Mouse (Mus musculus) midbrain, embryonic 10.5 days (tissue): ENCODE results near the gene Ap1b1. TPM values are rescaled to one million over a fixed set of nuclear protein-coding genes. Genes with fewer than 3 reads are reported as not detected.
A peak's percentile ranks its signal among the peaks of the same experiment; 100 is the strongest.

Source experiments
- DNase-seq: peaks from one replicate; pipeline ENCODE4 v3.0.0-alpha.2; 2017; ENCODE audit warnings: low spot score
- H3K27ac ChIP-seq: fragments of 300-500 bp; sonication (generic); replicated peaks from 2 replicates; pipeline ENCODE4 v1.5.1; 2016; ENCODE audit warnings: mild to moderate bottlenecking
- H3K27me3 ChIP-seq: fragments of 300-500 bp; sonication (generic); 2 replicates; pipeline ENCODE4 v1.6.1; 2016; ENCODE audit warnings: low read depth, mild to moderate bottlenecking; ENCODE audit not compliant: poor library complexity, severe bottlenecking
- H3K36me3 ChIP-seq: fragments of 300-500 bp; sonication (generic); 2 replicates; pipeline ENCODE4 v1.6.1; 2016; ENCODE audit warnings: mild to moderate bottlenecking, moderate library complexity
- H3K4me1 ChIP-seq: fragments of 300-500 bp; sonication (generic); 2 replicates; pipeline ENCODE4 v1.6.1; 2016
- H3K4me3 ChIP-seq: fragments of 300-500 bp; sonication (generic); 2 replicates; pipeline ENCODE4 v1.5.1; 2016; ENCODE audit warnings: mild to moderate bottlenecking, moderate library complexity
- H3K9me3 ChIP-seq: fragments of 300-500 bp; sonication (generic); replicated peaks from 2 replicates; pipeline ENCODE4 v1.6.1; 2016; ENCODE audit warnings: mild to moderate bottlenecking
- WGBS: fragments of 180-500 bp; shearing (Covaris S2); methylation state at CpG from one replicate; pipeline ENCODE4 v1.1.7; 2016; 5-methylcytosine and 5-hydroxymethylcytosine counted together
- polyA plus RNA-seq: library from polyadenylated mRNA; unstranded; fragments of >200 nt; fragmentation: Nextera tagmentation; extraction: Ambion mirVana; gene quantifications from 2 replicates; pipeline ENCODE4 v1.2.1, GENCODE M21; 2016

The Ap1b1 gene
- polyA plus RNA-seq, 1 experiment from 2014 or later: 62.2 TPM

GRCm38 (mm10) chr11:5042645-5043381, 56.2 kb downstream of the Ap1b1 start:
- no peaks in the 10 kb centered on the region for H3K4me1 ChIP-seq
- 93% methylated on average over 8 of the region's 8 CpGs for WGBS
- H3K4me3 ChIP-seq: no peak overlapping the region
- no peaks in the 10 kb centered on the region for H3K27me3 ChIP-seq
- H3K9me3 ChIP-seq: no peaks in the 10 kb centered on the region
- H3K36me3 ChIP-seq: peaks cover 52% of the 10 kb centered on the region
- no peak for DNase-seq
- H3K27ac ChIP-seq: no peak overlapping the region

- H3K36me3 ChIP-seq: peaks cover 16% of the 10 kb centered on the region
- WGBS: 50% methylated on average over 12 of the region's 12 CpGs
- no peaks in the 10 kb centered on the region for H3K4me1 ChIP-seq
- no peak overlapping the region for H3K27ac ChIP-seq
- DNase-seq: no peak
- H3K9me3 ChIP-seq: no peaks in the 10 kb centered on the region
- no peak overlapping the region for H3K4me3 ChIP-seq
- H3K27me3 ChIP-seq: no peaks in the 10 kb centered on the region
Observed at GRCm38 (mm10) chr11:5046321-5046926, 59.8 kb downstream of the Ap1b1 start.

GRCm38 (mm10) chr11:5051629-5052028, 65.0 kb downstream of the Ap1b1 start:
- no peak overlapping the region for H3K4me3 ChIP-seq

DNA sequence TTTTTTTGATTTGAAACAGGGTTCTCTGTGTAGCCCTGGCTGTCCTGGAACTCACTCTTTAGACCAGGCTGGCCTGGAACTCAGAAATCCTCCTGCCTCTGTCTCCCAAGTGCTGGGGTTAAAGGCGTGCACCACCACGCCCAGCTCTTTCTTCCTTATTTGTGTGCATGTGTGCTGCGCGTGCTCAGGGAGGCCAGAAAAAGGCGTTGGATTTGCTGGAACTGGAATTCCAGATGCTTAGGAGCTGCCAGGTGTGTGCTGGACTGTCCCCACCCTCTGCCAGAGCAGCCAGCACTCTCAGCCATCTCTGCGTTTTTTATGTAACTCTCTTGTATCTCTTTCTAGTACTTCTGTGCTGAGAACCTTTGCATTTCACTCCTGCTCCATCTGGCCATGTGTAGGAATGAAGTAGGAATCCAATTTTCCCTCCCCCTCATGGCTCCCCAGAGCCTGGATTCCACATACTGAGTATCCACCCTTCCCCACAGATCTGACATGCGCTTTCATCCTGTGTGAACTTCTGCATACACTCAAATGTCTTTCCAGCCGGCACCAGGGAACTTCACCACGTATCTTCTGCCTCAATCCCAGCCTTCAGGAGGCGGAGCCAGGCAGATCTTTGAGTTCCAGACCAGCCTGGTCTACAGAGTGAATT, 65.7 kb downstream of the Ap1b1 start:
- WGBS: 81% methylated on average over 10 of the region's 10 CpGs
- no peak overlapping the region for H3K27ac ChIP-seq
- DNase-seq: no peak
- no peaks in the 10 kb centered on the region for H3K36me3 ChIP-seq
- H3K27me3 ChIP-seq: peaks cover 26% of the 10 kb centered on the region
- H3K4me3 ChIP-seq: no peak overlapping the region
- no peaks in the 10 kb centered on the region for H3K9me3 ChIP-seq
- peaks cover 27% of the 10 kb centered on the region for H3K4me1 ChIP-seq

More at GRCm38 (mm10) chr11:5051629-5052028, 65.0 kb downstream of the Ap1b1 start:
- Histone ChIP-seq H3K9me3 (no peaks in the 10 kb centered on the region), H3K4me1 (peaks cover 20% of the 10 kb centered on the region), H3K27me3 (peaks cover 20% of the 10 kb centered on the region), H3K27ac (no peak overlapping the region), H3K36me3 (no peaks in the 10 kb centered on the region)
- DNase-seq: no peak
- WGBS: 76% methylated on average over 10 of the region's 10 CpGs

DNA sequence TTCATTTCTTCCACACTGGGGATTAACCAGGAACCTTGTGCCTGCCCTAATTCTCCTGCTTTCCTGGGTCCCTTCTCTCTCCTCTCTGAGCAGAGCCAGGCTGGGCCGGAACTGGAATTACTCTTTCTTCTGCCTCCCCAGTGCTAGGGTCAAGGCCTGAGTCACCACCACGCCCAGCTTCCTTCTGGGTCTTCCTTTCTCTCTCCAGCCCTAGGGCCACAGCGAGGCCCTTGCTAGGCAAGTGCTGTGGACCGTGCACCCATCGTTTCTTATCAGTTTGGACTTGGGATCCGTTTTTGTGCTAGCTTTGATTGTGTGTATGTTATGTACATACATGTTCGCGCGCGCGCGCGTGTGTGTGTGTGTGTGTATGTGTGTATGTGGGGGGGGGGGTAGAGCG, 67.5 kb downstream of the Ap1b1 start:
- Histone ChIP-seq H3K4me1 (peaks cover 44% of the 10 kb centered on the region), H3K36me3 (no peaks in the 10 kb centered on the region), H3K9me3 (no peaks in the 10 kb centered on the region), H3K27ac (no peak overlapping the region), H3K27me3 (peaks cover 45% of the 10 kb centered on the region), H3K4me3 (no peak overlapping the region)
- DNase-seq: no peak
- 89% methylated on average over 14 of the region's 14 CpGs for WGBS

- Histone ChIP-seq H3K9me3 (no peaks in the 10 kb centered on the region), H3K27ac (no peak overlapping the region), H3K4me1 (peaks cover 52% of the 10 kb centered on the region), H3K36me3 (no peaks in the 10 kb centered on the region), H3K27me3 (peaks cover 52% of the 10 kb centered on the region), H3K4me3 (no peak overlapping the region)
- DNase-seq: no peak
- 71% methylated on average over 6 of the region's 6 CpGs for WGBS
Observed at GRCm38 (mm10) chr11:5054874-5055273, 68.2 kb downstream of the Ap1b1 start.

DNA sequence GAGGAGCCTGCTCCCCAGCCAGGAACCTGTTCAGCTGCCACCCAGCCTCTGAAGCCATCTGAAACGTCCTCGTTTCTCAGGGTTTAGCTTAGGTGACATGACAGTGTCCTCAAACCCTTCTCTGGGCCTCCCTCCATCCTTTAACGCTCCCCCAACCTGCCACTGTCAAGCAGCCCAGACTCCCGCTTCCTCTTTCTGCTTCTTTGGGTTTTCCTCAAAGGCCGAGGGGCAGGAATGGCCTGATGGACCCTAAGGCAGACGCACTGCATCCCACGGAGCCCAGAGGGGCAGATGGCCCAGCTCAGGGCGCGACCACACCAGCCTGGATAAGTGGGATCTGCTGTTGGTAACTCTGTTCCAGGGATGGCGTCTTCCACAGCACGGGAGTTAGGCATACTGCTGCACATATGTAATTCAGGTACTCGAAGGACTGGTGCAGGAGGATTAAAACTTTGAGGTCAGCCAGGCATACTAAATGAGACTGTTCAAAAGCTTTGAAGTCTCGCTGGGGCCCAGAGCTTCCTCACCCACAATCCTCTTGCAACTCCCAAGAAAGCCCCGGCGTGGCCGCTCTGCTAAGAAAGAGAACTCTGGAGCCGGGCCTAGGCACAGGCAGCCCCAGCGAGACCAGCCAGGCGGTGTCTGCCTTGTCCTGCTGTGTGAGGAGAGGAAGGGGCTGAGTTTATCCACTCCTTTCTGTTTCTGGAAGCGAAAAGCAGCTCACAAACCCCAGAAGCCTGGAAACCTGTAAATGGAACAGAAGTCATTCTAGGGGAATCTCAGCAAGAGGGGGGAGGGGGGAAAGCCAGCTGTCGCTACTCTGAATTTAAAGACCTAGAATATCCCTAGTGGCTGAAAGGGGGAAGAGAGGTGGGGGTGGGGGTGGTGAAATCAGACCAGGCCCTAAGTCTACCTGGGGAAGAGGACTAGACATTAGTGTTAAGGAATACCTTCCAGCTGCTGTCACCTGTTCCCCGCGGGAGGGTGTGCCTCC, 69.6 kb downstream of the Ap1b1 start:
- peak; percentile 60 for DNase-seq
- Histone ChIP-seq H3K27ac (peak overlapping the region; percentile 61), H3K4me3 (no peak overlapping the region), H3K4me1 (peaks cover 60% of the 10 kb centered on the region), H3K36me3 (peaks cover 5% of the 10 kb centered on the region; the same call in 1 of the 2 replicates), H3K27me3 (peaks cover 66% of the 10 kb centered on the region), H3K9me3 (no peaks in the 10 kb centered on the region)
- 18% methylated on average over 23 of the region's 23 CpGs for WGBS

- 59% methylated on average over 8 of the region's 8 CpGs for WGBS
Observed at GRCm38 (mm10) chr11:5057064-5057463, 70.4 kb downstream of the Ap1b1 start.

DNA sequence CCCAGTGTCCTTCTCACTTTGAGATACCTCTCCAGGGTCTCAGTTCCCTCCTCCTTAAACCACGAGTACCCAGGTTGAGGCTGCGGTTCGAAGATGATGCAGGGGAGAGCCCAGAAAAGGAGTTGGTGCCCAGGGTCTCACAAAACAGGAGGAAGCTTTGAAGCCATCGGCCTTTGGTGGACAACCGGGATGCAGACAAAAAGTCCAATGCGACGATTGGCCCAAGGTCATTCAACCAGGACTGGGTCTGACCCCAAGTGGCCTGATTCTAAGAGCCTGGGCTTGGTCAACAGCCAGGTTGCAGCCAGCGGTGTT, 70.9 kb downstream of the Ap1b1 start:
- H3K9me3 ChIP-seq: no peaks in the 10 kb centered on the region
- peaks cover 73% of the 10 kb centered on the region for H3K4me1 ChIP-seq
- DNase-seq: no peak
- H3K4me3 ChIP-seq: peak overlapping the region; percentile 62
- peaks cover 78% of the 10 kb centered on the region for H3K27me3 ChIP-seq
- H3K27ac ChIP-seq: 0 out of 2 replicates have a peak overlapping the region, but pooled peaks have one; percentile 68
- H3K36me3 ChIP-seq: peaks cover 5% of the 10 kb centered on the region; the same call in 1 of the 2 replicates
- 9% methylated on average over 8 of the region's 8 CpGs for WGBS

More at GRCm38 (mm10) chr11:5057064-5057463, 70.4 kb downstream of the Ap1b1 start:
- no peaks in the 10 kb centered on the region for H3K9me3 ChIP-seq
- peaks cover 5% of the 10 kb centered on the region; the same call in 1 of the 2 replicates for H3K36me3 ChIP-seq
- H3K4me1 ChIP-seq: peaks cover 69% of the 10 kb centered on the region
- peaks cover 74% of the 10 kb centered on the region for H3K27me3 ChIP-seq
- DNase-seq: peak; percentile 24
- no peak overlapping the region for H3K27ac ChIP-seq
- H3K4me3 ChIP-seq: peak overlapping the region; percentile 62; the same call in 1 of the 2 replicates

GRCm38 (mm10) chr11:5057856-5058641, 71.4 kb downstream of the Ap1b1 start, which contains the start of gene Rasl10a:
TSS of gene Rasl10a (plus strand) at chr11:5058128.
- peak; percentile 55 for DNase-seq
- Histone ChIP-seq H3K27ac (peak within 1 kb of the TSS; percentile 68), H3K36me3 (peaks cover 5% of the 10 kb centered on the region; the same call in 1 of the 2 replicates), H3K4me3 (peak within 1 kb of the TSS; percentile 62), H3K4me1 (peaks cover 78% of the 10 kb centered on the region), H3K27me3 (peaks cover 84% of the 10 kb centered on the region), H3K9me3 (no peaks in the 10 kb centered on the region)
- WGBS: 2% methylated on average over 77 of the region's 77 CpGs

GRCm38 (mm10) chr11:5058783-5059182, 72.2 kb downstream of the Ap1b1 start:
- peaks cover 86% of the 10 kb centered on the region for H3K4me1 ChIP-seq
- no peaks in the 10 kb centered on the region for H3K9me3 ChIP-seq
- H3K4me3 ChIP-seq: peak overlapping the region; percentile 62; the same call in 1 of the 2 replicates
- WGBS: 29% methylated on average over 9 of the region's 9 CpGs
- H3K27ac ChIP-seq: no peak overlapping the region
- DNase-seq: no peak
- H3K27me3 ChIP-seq: peaks cover 91% of the 10 kb centered on the region
- H3K36me3 ChIP-seq: peaks cover 5% of the 10 kb centered on the region; the same call in 1 of the 2 replicates
